ENCODE assay signal across 20 mouse cellular contexts in the genomic region with DNA sequence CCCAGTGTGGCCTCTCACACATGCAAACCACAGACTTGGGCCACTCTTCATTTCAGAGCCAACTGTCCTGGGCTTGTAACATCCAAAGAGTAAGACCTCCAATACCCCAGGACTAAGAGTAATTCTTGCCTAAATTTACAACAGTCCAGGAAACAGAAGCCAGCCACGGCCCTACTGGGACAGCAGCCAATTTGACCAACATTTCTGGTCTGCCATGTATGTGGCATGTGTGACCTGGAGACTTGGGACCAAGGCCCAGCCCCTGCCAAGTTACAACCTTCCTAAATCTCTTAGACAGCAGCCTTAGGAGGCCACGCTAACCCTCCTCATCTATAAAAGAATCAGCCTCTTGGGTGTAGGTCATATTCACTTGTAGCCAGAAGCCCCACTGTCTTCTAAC. TPM values are rescaled to one million over a fixed set of nuclear protein-coding genes. Genes with fewer than 3 reads are reported as not detected.
DNase-seq lines count a peak whose midpoint lies in the region; ATAC-seq and TF ChIP-seq lines count a peak whose summit lies in the region.
"Had no signal": no experiment of that assay in that cellular context is flagged by ENCODE, and none has a peak within 500 bp of the region (broad histone marks: within the 10 kb centered on the region; RNA-seq: fewer than 3 reads in every experiment).

No protein-coding gene starts in this region.

- H3K4me3 ChIP-seq in heart, embryonic 10.5 days = no peak overlapping the region
- H3K4me3 ChIP-seq in heart, embryonic 11.5 days (ENCODE audit: low read depth, low read length) = no peak overlapping the region
- no peak overlapping the region for H3K4me3 ChIP-seq in kidney, embryonic 15.5 days (replicated peaks)
- H3K4me3 ChIP-seq in lung, embryonic 15.5 days = no peak overlapping the region
- H3K4me3 ChIP-seq in lung, adult 2 months (replicated peaks; ENCODE audit: extremely low read depth, low read depth, low read length) = no peak overlapping the region
- no peak overlapping the region for H3K4me3 ChIP-seq in liver, embryonic 15.5 days (replicated peaks)
- H3K4me3 ChIP-seq in intestine, embryonic 16.5 days (ENCODE audit: low read length) = no peak overlapping the region
- H3K4me3 ChIP-seq: embryonic facial prominence, embryonic 13.5 days; hindbrain, embryonic 15.5 days; intestine, embryonic 15.5 days; midbrain, embryonic 10.5 days had no signal

- H3K36me3 ChIP-seq in heart, embryonic 10.5 days = peaks cover 34% of the 10 kb centered on the region
- peaks cover 8% of the 10 kb centered on the region for H3K36me3 ChIP-seq in heart, embryonic 11.5 days (ENCODE audit: control insufficient read depth, insufficient read depth, low read length)
- H3K36me3 ChIP-seq in kidney, embryonic 15.5 days = peaks cover 31% of the 10 kb centered on the region
- H3K36me3 ChIP-seq in lung, embryonic 15.5 days = peaks cover 4% of the 10 kb centered on the region; the same call in 1 of the 2 replicates
- peaks cover 82% of the 10 kb centered on the region for H3K36me3 ChIP-seq in liver, embryonic 15.5 days (replicated peaks)
- H3K36me3 ChIP-seq in intestine, embryonic 16.5 days (ENCODE audit: control insufficient read depth, insufficient read depth, low read length) = no peaks in the 10 kb centered on the region
- H3K36me3 ChIP-seq: intestine, embryonic 15.5 days had no signal

- peaks cover 90% of the 10 kb centered on the region for H3K4me1 ChIP-seq in heart, embryonic 10.5 days
- H3K4me1 ChIP-seq in heart, embryonic 11.5 days (ENCODE audit: control insufficient read depth, insufficient read depth, low read length) = peaks cover 63% of the 10 kb centered on the region
- peaks cover 41% of the 10 kb centered on the region for H3K4me1 ChIP-seq in kidney, embryonic 15.5 days
- peaks cover 25% of the 10 kb centered on the region for H3K4me1 ChIP-seq in lung, embryonic 15.5 days
- peaks cover 17% of the 10 kb centered on the region for H3K4me1 ChIP-seq in lung, adult 2 months (ENCODE audit: control insufficient read depth, insufficient read depth, low read length)
- H3K4me1 ChIP-seq in liver, embryonic 15.5 days (replicated peaks) = peaks cover 68% of the 10 kb centered on the region
- H3K4me1 ChIP-seq in intestine, embryonic 16.5 days (ENCODE audit: control insufficient read depth, insufficient read depth, low read length) = no peaks in the 10 kb centered on the region
- H3K4me1 ChIP-seq: intestine, embryonic 15.5 days; midbrain, embryonic 10.5 days had no signal

- no peaks in the 10 kb centered on the region for H3K9me3 ChIP-seq in heart, embryonic 10.5 days
- no peaks in the 10 kb centered on the region for H3K9me3 ChIP-seq in heart, embryonic 11.5 days (replicated peaks; ENCODE audit: control insufficient read depth, low read length)
- H3K9me3 ChIP-seq in kidney, embryonic 15.5 days (replicated peaks) = no peaks in the 10 kb centered on the region
- no peaks in the 10 kb centered on the region for H3K9me3 ChIP-seq in lung, embryonic 15.5 days
- no peaks in the 10 kb centered on the region for H3K9me3 ChIP-seq in liver, embryonic 15.5 days (replicated peaks)
- H3K9me3 ChIP-seq in intestine, embryonic 16.5 days (ENCODE audit: control insufficient read depth, low read length) = no peaks in the 10 kb centered on the region
- H3K9me3 ChIP-seq: embryonic facial prominence, embryonic 13.5 days; hindbrain, embryonic 15.5 days; intestine, embryonic 15.5 days; midbrain, embryonic 10.5 days had no signal

- H3K9ac ChIP-seq in heart, embryonic 11.5 days (ENCODE audit: low read depth, low read length) = no peak overlapping the region
- H3K9ac ChIP-seq in kidney, embryonic 15.5 days = no peak overlapping the region
- H3K9ac ChIP-seq in lung, embryonic 15.5 days = no peak overlapping the region
- no peak overlapping the region for H3K9ac ChIP-seq in liver, embryonic 15.5 days
- H3K9ac ChIP-seq in intestine, embryonic 16.5 days (ENCODE audit: low read depth, low read length) = no peak overlapping the region
- H3K9ac ChIP-seq: embryonic facial prominence, embryonic 13.5 days; hindbrain, embryonic 15.5 days; intestine, embryonic 15.5 days had no signal

- H3K27me3 ChIP-seq in heart, embryonic 10.5 days (ENCODE audit: insufficient read depth, poor library complexity, severe bottlenecking) = no peaks in the 10 kb centered on the region
- H3K27me3 ChIP-seq in heart, embryonic 11.5 days (ENCODE audit: control insufficient read depth, insufficient read depth, low read length) = no peaks in the 10 kb centered on the region
- H3K27me3 ChIP-seq in kidney, embryonic 15.5 days = no peaks in the 10 kb centered on the region
- no peaks in the 10 kb centered on the region for H3K27me3 ChIP-seq in lung, embryonic 15.5 days
- no peaks in the 10 kb centered on the region for H3K27me3 ChIP-seq in liver, embryonic 15.5 days
- no peaks in the 10 kb centered on the region for H3K27me3 ChIP-seq in intestine, embryonic 16.5 days (replicated peaks; ENCODE audit: control insufficient read depth, insufficient read depth, low read length)
- H3K27me3 ChIP-seq: embryonic facial prominence, embryonic 13.5 days; hindbrain, embryonic 15.5 days; intestine, embryonic 15.5 days had no signal

- WGBS in heart, embryonic 10.5 days = 91% methylated on average over 2 of the region's 2 CpGs
- 85% methylated on average over 2 of the region's 2 CpGs for WGBS in heart, embryonic 11.5 days (ENCODE audit: insufficient replicate concordance)
- WGBS in kidney, embryonic 15.5 days = 67% methylated on average over 2 of the region's 2 CpGs
- 80% methylated on average over 2 of the region's 2 CpGs for WGBS in lung, embryonic 15.5 days
- WGBS in lung, adult 2 months = 67% methylated on average over 2 of the region's 2 CpGs
- WGBS in liver, embryonic 15.5 days (ENCODE audit: insufficient replicate concordance) = 79% methylated on average over 2 of the region's 2 CpGs
- WGBS in intestine, embryonic 16.5 days = 81% methylated on average over 2 of the region's 2 CpGs

- no peak overlapping the region for H3K4me2 ChIP-seq in heart, embryonic 11.5 days
- H3K4me2 ChIP-seq in kidney, embryonic 15.5 days = no peak overlapping the region
- H3K4me2 ChIP-seq in lung, embryonic 15.5 days = no peak overlapping the region
- no peak overlapping the region for H3K4me2 ChIP-seq in liver, embryonic 15.5 days
- H3K4me2 ChIP-seq in intestine, embryonic 16.5 days (ENCODE audit: low read depth, low read length) = no peak overlapping the region
- H3K4me2 ChIP-seq: embryonic facial prominence, embryonic 13.5 days; hindbrain, embryonic 15.5 days; intestine, embryonic 15.5 days had no signal

- TF ChIP-seq CTCF in lung, adult 2 months (IDR thresholded peaks at IDR 0.05; ENCODE audit: insufficient read depth, low read length) = no peak

- no peak for DNase-seq in heart, embryonic 10.5 days (ENCODE audit: low spot score)
- DNase-seq in kidney, adult 11 months = no peak
- no peak for DNase-seq in lung, adult 2 months
- DNase-seq: adrenal gland, postnatal 25 days; cerebellum, adult 11 months; gastrocnemius, postnatal 14 days; kidney, postnatal 4 days; layer of hippocampus, adult 9-11 months; right cerebral cortex, postnatal 4 days had no signal

- ATAC-seq in heart, embryonic 11.5 days (replicated peaks; ENCODE audit: insufficient number of reproducible peaks, low FRiP score, low TSS enrichment) = no peak
- no peak for ATAC-seq in kidney, embryonic 15.5 days (replicated peaks; ENCODE audit: low FRiP score)
- ATAC-seq in lung, embryonic 15.5 days (ENCODE audit: borderline replicate concordance, extremely low read depth, low FRiP score, low TSS enrichment) = no peak
- no peak for ATAC-seq in liver, embryonic 15.5 days (ENCODE audit: insufficient read depth)
- no peak for ATAC-seq in intestine, embryonic 16.5 days
- ATAC-seq: forebrain, embryonic 14.5 days; intestine, embryonic 15.5 days had no signal

- TF ChIP-seq POLR2A in lung, adult 2 months (IDR thresholded peaks at IDR 0.05; ENCODE audit: borderline replicate concordance, extremely low read depth, low read depth, low read length) = no peak

- H3K27ac ChIP-seq in heart, embryonic 10.5 days = peak overlapping the region; percentile 85; the same call in 1 of the 2 replicates
- H3K27ac ChIP-seq in heart, embryonic 11.5 days (ENCODE audit: low read depth, low read length) = no peak overlapping the region
- peak overlapping the region; percentile 46; the same call in 1 of the 2 replicates for H3K27ac ChIP-seq in kidney, embryonic 15.5 days
- peak overlapping the region; percentile 37; the same call in 1 of the 2 replicates for H3K27ac ChIP-seq in lung, embryonic 15.5 days
- peak overlapping the region; percentile 60; the same call in 1 of the 2 replicates for H3K27ac ChIP-seq in liver, embryonic 15.5 days (replicated peaks)
- no peak overlapping the region for H3K27ac ChIP-seq in intestine, embryonic 16.5 days (ENCODE audit: low read length)
- H3K27ac ChIP-seq: hindbrain, embryonic 15.5 days; intestine, embryonic 15.5 days; midbrain, embryonic 10.5 days; stomach, postnatal 0 days had no signal

RNA-seq across cellular contexts. Expression of a gene that starts 58.4 kb away (rescaled TPM):
- 66.9 and 119 TPM in 2 replicates for polyA plus RNA-seq in heart, embryonic 10.5 days (2016; fragmentation: Nextera tagmentation; extraction: Ambion mirVana)
- 59.1 and 81.1 TPM in 2 replicates for polyA plus RNA-seq in heart, embryonic 11.5 days (2014; fragmentation: Nextera tagmentation; extraction: Ambion mirVana)
- polyA plus RNA-seq in kidney, embryonic 15.5 days (2015; fragmentation: Nextera tagmentation; extraction: Ambion mirVana) = 3.6 and 4.8 TPM in 2 replicates
- 6.2 and 6.9 TPM in 2 replicates for polyA plus RNA-seq in lung, embryonic 15.5 days (2015; fragmentation: Nextera tagmentation; extraction: Ambion mirVana)
- polyA plus RNA-seq in lung, adult 2 months (2012; rRNA removed) = 17.3 and 18.7 TPM in 2 replicates
- 23.9 and 29.7 TPM in 2 replicates for polyA plus RNA-seq in liver, embryonic 15.5 days (2015; fragmentation: Nextera tagmentation; extraction: Ambion mirVana)
- 1.7 and 2.4 TPM in 2 replicates for polyA plus RNA-seq in intestine, embryonic 16.5 days (2015; fragmentation: Nextera tagmentation; extraction: Ambion mirVana)

Comparison
In these comparisons a context has a peak if more than half of its experiments do, and no peak if none do; other contexts are left out.
1. H3K27ac ChIP-seq: peak in heart, embryonic 10.5 days (single experiment), kidney, embryonic 15.5 days (single experiment), lung, embryonic 15.5 days (single experiment) and liver, embryonic 15.5 days (single experiment); none in heart, embryonic 11.5 days (single experiment) and intestine, embryonic 16.5 days (single experiment).